Mouse (Mus musculus): Measurements from ENCODE around the gene Fnip2. TPM values are rescaled to one million over a fixed set of nuclear protein-coding genes. Genes with fewer than 3 reads are reported as not detected.
"Not testable (repeated sequence)": the region's sequence is repeated elsewhere in the genome, so short reads cannot be mapped to it uniquely, and the experiment has no call there.

Fnip2 gene
- polyA plus RNA-seq, 1 experiment from 2014 or later, result 6.9 TPM

DNA sequence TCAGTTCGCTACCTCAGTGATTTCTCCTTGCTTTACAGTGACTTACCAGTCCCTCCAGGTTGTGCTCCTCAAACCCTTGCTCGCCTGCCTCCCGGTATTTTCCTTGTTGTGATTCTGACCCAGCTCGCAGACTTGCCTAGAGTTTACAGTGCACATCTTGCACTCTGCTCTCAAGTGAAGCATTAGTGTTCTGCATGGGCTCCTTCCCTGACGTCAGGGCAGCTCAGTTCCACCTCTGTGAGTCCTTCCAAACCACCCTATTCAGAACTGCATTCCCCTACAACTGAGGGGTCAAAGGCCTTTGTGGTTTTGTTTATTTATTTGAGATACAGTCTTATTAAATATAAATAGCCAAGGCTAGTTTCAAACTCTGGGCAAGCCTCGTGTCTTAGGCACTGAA, 10.6 kb upstream of the Fnip2 start:
- no peak overlapping the region for H3K27ac ChIP-seq (ENCODE audit: low read depth, low read length)
- H3K9me3 ChIP-seq (ENCODE audit: control insufficient read depth, low read length), result no peaks in the 10 kb centered on the region
- ATAC-seq (ENCODE audit: low FRiP score, low TSS enrichment), result no peak
- H3K36me3 ChIP-seq (ENCODE audit: control insufficient read depth, insufficient read depth, low read length), result no peaks in the 10 kb centered on the region
- no peaks in the 10 kb centered on the region for H3K27me3 ChIP-seq (ENCODE audit: control insufficient read depth, insufficient read depth, low read length)
- H3K9ac ChIP-seq (ENCODE audit: low read depth, low read length), result no peak overlapping the region
- 54% methylated on average over 6 of the region's 6 CpGs for WGBS
- H3K4me3 ChIP-seq (ENCODE audit: low read length), result no peak overlapping the region
- H3K4me2 ChIP-seq (replicated peaks; ENCODE audit: low read depth, low read length), result no peak overlapping the region
- peaks cover 4% of the 10 kb centered on the region; the same call in 1 of the 2 replicates for H3K4me1 ChIP-seq (ENCODE audit: control insufficient read depth, insufficient read depth, low read length)

DNA sequence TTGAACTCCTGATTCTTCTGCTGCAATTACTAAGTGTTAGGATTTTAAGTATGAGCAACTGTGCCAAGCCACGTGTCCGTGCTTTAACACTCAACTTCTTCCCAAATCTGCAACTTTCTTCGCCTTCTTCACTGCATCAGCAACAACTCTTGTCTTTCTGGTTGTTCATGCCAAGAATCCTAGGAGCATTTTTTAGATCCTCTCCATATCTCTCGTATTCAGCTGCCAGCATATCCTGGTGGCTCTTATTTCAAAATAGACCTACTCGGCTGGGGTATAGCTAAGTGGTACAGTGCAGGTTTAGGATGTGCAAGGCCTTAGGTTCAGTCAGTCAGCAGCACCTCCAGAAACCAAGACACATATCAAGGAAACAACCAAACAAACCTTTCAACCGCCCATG, 10.0 kb upstream of the Fnip2 start:
- ATAC-seq (ENCODE audit: low FRiP score, low TSS enrichment), result no peak
- Histone ChIP-seq H3K4me1 (ENCODE audit: control insufficient read depth, insufficient read depth, low read length) (peaks cover 4% of the 10 kb centered on the region; the same call in 1 of the 2 replicates), H3K9me3 (ENCODE audit: control insufficient read depth, low read length) (no peaks in the 10 kb centered on the region), H3K4me3 (ENCODE audit: low read length) (no peak overlapping the region), H3K9ac (ENCODE audit: low read depth, low read length) (no peak overlapping the region), H3K4me2 (replicated peaks; ENCODE audit: low read depth, low read length) (no peak overlapping the region), H3K36me3 (ENCODE audit: control insufficient read depth, insufficient read depth, low read length) (no peaks in the 10 kb centered on the region), H3K27me3 (ENCODE audit: control insufficient read depth, insufficient read depth, low read length) (no peaks in the 10 kb centered on the region), H3K27ac (ENCODE audit: low read depth, low read length) (no peak overlapping the region)
- whole genome bisulfite sequencing, result 84% methylated on average over 6 of the region's 6 CpGs

DNA sequence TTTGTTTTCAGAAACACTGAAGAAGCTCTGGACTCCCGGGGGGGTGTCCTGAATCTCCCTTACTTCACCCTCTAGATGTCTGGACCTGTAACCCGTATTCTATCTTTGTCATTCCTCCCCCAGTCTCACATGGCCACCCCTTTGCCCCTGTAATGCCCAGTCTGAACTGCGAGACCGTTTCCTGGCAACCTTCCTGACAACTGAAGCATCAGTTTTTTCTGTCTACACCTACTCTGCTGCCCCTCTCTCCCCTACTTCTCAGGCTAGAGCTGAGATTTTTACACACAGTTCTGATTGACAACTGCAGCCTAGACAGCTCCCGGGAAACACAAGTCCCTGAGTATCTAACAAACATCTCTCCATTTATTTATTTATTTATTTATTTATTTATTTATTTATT, 9.3 kb upstream of the Fnip2 start:
- no peak overlapping the region for H3K4me3 ChIP-seq (ENCODE audit: low read length)
- no peaks in the 10 kb centered on the region for H3K27me3 ChIP-seq (ENCODE audit: control insufficient read depth, insufficient read depth, low read length)
- H3K27ac ChIP-seq (ENCODE audit: low read depth, low read length), result no peak overlapping the region
- H3K9me3 ChIP-seq (ENCODE audit: control insufficient read depth, low read length), result no peaks in the 10 kb centered on the region
- H3K36me3 ChIP-seq (ENCODE audit: control insufficient read depth, insufficient read depth, low read length), result no peaks in the 10 kb centered on the region
- WGBS, result 20% methylated on average over 5 of the region's 5 CpGs
- H3K4me2 ChIP-seq (replicated peaks; ENCODE audit: low read depth, low read length), result 0 out of 2 replicates have a peak overlapping the region, but pooled peaks have one; percentile 15
- peak; percentile 68; the same call in 1 of the 2 replicates for ATAC-seq (ENCODE audit: low FRiP score, low TSS enrichment)
- H3K9ac ChIP-seq (ENCODE audit: low read depth, low read length), result no peak overlapping the region
- H3K4me1 ChIP-seq (ENCODE audit: control insufficient read depth, insufficient read depth, low read length), result peaks cover 4% of the 10 kb centered on the region; the same call in 1 of the 2 replicates

DNA sequence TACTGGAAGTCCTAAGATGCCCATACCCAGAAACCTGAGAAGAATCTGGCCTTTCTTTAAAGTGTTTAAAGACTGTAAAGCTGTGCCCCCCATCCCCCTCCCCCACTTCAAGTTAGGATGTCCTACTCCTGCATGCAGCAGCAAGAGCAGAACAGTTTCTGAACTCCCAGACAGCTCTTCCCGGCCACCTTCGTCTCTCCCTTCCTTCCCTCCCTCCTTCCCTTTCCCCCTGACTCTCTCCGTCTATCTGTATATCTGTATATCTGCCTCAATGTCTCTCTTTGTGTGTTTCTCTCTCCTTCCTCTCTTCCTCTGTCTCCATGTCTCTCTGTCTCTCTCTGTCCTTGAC, 8.8 kb upstream of the Fnip2 start:
- Histone ChIP-seq H3K36me3 (ENCODE audit: control insufficient read depth, insufficient read depth, low read length) (no peaks in the 10 kb centered on the region), H3K9ac (ENCODE audit: low read depth, low read length) (no peak overlapping the region), H3K4me2 (replicated peaks; ENCODE audit: low read depth, low read length) (peak overlapping the region; percentile 15; the same call in 1 of the 2 replicates), H3K27me3 (ENCODE audit: control insufficient read depth, insufficient read depth, low read length) (no peaks in the 10 kb centered on the region), H3K4me1 (ENCODE audit: control insufficient read depth, insufficient read depth, low read length) (peaks cover 4% of the 10 kb centered on the region; the same call in 1 of the 2 replicates), H3K27ac (ENCODE audit: low read depth, low read length) (no peak overlapping the region), H3K4me3 (ENCODE audit: low read length) (no peak overlapping the region), H3K9me3 (ENCODE audit: control insufficient read depth, low read length) (no peaks in the 10 kb centered on the region)
- ATAC-seq (ENCODE audit: low FRiP score, low TSS enrichment), result peak; percentile 40; the same call in 1 of the 2 replicates
- 13% methylated on average over 3 of the region's 3 CpGs for WGBS

DNA sequence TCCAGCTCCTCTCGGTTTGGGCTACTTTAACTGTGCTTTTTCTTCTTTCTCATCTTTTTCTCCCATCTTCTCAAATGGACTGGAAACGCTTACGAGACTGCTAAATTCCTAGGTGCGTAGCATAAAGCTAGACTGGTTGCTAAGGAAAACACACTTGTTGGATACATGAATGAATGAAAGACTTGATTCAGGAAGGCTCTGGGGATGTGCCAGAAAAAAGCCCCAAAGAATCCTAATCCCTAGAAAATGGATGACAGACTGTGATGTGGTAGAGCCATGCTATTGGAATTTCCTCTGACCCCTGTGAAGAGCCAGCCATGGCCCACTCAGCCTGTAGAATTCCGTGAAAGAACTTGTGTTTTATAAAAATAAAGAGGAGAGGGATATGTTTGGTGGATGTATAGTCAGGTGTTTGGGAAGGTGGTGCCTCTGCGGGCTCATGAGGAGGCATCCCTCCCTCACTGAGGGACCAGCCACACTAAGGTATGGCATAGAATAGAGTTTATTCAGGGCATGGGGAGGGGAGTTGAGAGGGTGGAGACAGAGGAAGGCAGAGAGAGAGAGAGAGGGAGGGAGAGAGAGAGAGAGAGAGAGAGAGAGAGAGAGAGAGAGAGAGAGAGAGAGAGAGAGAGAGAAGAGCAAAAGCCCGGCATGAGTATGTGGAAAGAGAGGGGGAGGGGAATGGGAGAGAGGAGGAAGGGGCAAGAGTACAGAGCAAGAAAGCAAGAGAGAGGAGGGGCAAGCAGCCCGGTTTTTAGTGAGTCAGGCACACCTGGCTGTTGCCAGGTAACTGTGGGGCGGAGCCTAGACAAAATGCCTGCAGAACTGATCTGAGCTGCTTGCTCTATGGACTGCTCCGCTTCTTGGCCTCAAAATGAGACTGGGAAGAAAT, 8.2 kb upstream of the Fnip2 start:
- Histone ChIP-seq H3K9ac (ENCODE audit: low read depth, low read length) (no peak overlapping the region), H3K27ac (ENCODE audit: low read depth, low read length) (no peak overlapping the region), H3K9me3 (ENCODE audit: control insufficient read depth, low read length) (no peaks in the 10 kb centered on the region), H3K4me1 (ENCODE audit: control insufficient read depth, insufficient read depth, low read length) (peaks cover 4% of the 10 kb centered on the region; the same call in 1 of the 2 replicates), H3K27me3 (ENCODE audit: control insufficient read depth, insufficient read depth, low read length) (no peaks in the 10 kb centered on the region), H3K36me3 (ENCODE audit: control insufficient read depth, insufficient read depth, low read length) (no peaks in the 10 kb centered on the region), H3K4me3 (ENCODE audit: low read length) (no peak overlapping the region), H3K4me2 (replicated peaks; ENCODE audit: low read depth, low read length) (peak overlapping the region; percentile 15; the same call in 1 of the 2 replicates)
- peak; percentile 52 for ATAC-seq (ENCODE audit: low FRiP score, low TSS enrichment)
- WGBS, result 43% methylated on average over 10 of the region's 10 CpGs

DNA sequence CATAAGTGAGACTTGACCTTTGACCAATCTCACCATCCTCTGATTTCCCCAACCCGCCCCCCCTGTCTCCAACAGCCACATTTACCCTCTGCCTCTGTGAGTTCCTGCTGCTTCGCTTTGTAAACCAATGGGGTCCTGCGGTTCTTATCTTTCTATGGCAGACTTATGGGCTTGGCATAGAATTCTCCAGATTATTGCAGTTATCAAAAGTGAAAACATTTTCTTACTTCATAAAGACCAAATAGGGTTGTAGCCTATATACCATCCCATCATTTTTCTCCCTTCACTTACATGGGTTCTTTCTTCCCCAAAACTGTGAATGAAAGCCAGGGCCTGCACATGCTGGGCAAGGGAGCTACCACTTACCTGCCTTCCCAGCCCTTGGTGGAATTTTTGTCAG, 6.7 kb upstream of the Fnip2 start:
- no peaks in the 10 kb centered on the region for H3K36me3 ChIP-seq (ENCODE audit: control insufficient read depth, insufficient read depth, low read length)
- H3K9ac ChIP-seq (ENCODE audit: low read depth, low read length), result no peak overlapping the region
- WGBS, result 92% methylated on average over 3 of the region's 3 CpGs
- no peaks in the 10 kb centered on the region for H3K9me3 ChIP-seq (ENCODE audit: control insufficient read depth, low read length)
- no peak for ATAC-seq (ENCODE audit: low FRiP score, low TSS enrichment)
- peaks cover 4% of the 10 kb centered on the region; the same call in 1 of the 2 replicates for H3K4me1 ChIP-seq (ENCODE audit: control insufficient read depth, insufficient read depth, low read length)
- H3K27me3 ChIP-seq (ENCODE audit: control insufficient read depth, insufficient read depth, low read length), result no peaks in the 10 kb centered on the region
- no peak overlapping the region for H3K4me2 ChIP-seq (replicated peaks; ENCODE audit: low read depth, low read length)
- no peak overlapping the region for H3K4me3 ChIP-seq (ENCODE audit: low read length)
- H3K27ac ChIP-seq (ENCODE audit: low read depth, low read length), result no peak overlapping the region

DNA sequence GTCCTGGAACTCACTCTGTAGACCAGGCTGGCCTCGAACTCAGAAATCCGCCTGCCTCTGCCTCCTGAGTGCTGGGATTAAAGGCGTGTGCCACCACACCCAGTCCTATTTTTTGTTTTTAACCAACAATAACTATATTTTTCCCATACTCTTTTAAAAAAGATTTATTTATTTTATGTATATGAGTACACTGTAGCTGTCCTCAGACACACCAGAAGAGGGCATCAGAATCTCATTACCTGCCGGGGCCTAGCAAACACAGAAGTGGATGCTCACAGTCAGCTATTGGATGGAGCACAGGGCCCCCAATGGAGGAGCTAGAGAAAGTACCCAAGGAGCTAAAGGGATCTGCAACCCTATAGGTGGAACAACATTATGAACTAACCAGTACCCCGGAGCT, 5.8 kb upstream of the Fnip2 start:
- H3K4me1 ChIP-seq (ENCODE audit: control insufficient read depth, insufficient read depth, low read length); H3K36me3 ChIP-seq (ENCODE audit: control insufficient read depth, insufficient read depth, low read length); ATAC-seq (ENCODE audit: low FRiP score, low TSS enrichment); H3K9ac ChIP-seq (ENCODE audit: low read depth, low read length); H3K27me3 ChIP-seq (ENCODE audit: control insufficient read depth, insufficient read depth, low read length); H3K4me2 ChIP-seq (replicated peaks; ENCODE audit: low read depth, low read length); H3K9me3 ChIP-seq (ENCODE audit: control insufficient read depth, low read length); H3K4me3 ChIP-seq (ENCODE audit: low read length); H3K27ac ChIP-seq (ENCODE audit: low read depth, low read length): not testable (repeated sequence)
- WGBS, result 95% methylated on average over 5 of the region's 5 CpGs

DNA sequence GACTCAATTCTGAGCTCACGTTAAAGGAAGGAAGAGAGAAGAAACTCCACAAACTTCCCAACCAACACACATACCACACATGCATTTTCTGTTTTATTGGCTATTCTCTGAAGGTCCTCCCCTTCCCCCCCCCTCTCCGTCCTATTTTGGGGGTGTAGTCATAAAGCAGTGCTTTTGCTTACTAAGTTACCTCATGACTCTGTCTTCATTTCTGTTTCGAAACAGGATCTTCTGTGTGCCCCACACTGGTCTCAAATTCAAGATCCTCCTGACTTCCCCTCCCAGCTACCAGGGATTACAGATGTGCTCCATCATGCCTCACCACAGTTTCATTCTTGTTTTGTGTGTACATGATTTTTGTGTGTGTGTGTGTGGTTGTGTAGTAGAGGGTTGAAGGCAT, 4.8 kb upstream of the Fnip2 start:
- Histone ChIP-seq H3K9ac (ENCODE audit: low read depth, low read length) (no peak overlapping the region), H3K36me3 (ENCODE audit: control insufficient read depth, insufficient read depth, low read length) (no peaks in the 10 kb centered on the region), H3K4me2 (replicated peaks; ENCODE audit: low read depth, low read length) (no peak overlapping the region), H3K9me3 (ENCODE audit: control insufficient read depth, low read length) (no peaks in the 10 kb centered on the region), H3K27me3 (ENCODE audit: control insufficient read depth, insufficient read depth, low read length) (no peaks in the 10 kb centered on the region), H3K4me3 (ENCODE audit: low read length) (no peak overlapping the region), H3K4me1 (ENCODE audit: control insufficient read depth, insufficient read depth, low read length) (peaks cover 4% of the 10 kb centered on the region; the same call in 1 of the 2 replicates), H3K27ac (ENCODE audit: low read depth, low read length) (no peak overlapping the region)
- WGBS, result 71% methylated on average over 3 of the region's 3 CpGs
- ATAC-seq (ENCODE audit: low FRiP score, low TSS enrichment), result no peak

DNA sequence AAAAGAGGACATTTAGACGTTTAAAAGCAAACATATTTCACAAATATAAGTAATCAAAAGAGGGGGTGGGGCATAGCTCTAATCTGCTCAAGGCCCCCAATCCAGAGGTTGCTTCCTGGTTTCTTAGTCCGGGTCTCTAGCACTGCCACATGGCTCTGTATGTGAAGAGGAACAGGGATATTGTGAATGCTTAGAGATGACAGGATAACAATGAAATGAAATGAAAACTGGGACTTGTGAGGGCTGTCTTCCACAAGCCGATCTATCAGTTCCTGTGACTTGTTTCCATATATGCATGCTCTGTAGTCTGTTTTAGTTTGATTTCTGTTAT, 1.7 kb upstream of the Fnip2 start:
- no peaks in the 10 kb centered on the region for H3K27me3 ChIP-seq (ENCODE audit: control insufficient read depth, insufficient read depth, low read length)
- no peak overlapping the region for H3K27ac ChIP-seq (ENCODE audit: low read depth, low read length)
- no peaks in the 10 kb centered on the region for H3K36me3 ChIP-seq (ENCODE audit: control insufficient read depth, insufficient read depth, low read length)
- WGBS, result 88% methylated on average over 3 of the region's 3 CpGs
- H3K4me3 ChIP-seq (ENCODE audit: low read length), result no peak overlapping the region
- no peaks in the 10 kb centered on the region for H3K9me3 ChIP-seq (ENCODE audit: control insufficient read depth, low read length)
- H3K4me2 ChIP-seq (replicated peaks; ENCODE audit: low read depth, low read length), result no peak overlapping the region
- H3K9ac ChIP-seq (ENCODE audit: low read depth, low read length), result no peak overlapping the region
- 0 out of 2 replicates have a peak, but pooled peaks cover 5% of the 10 kb centered on the region for H3K4me1 ChIP-seq (ENCODE audit: control insufficient read depth, insufficient read depth, low read length)
- ATAC-seq (ENCODE audit: low FRiP score, low TSS enrichment), result no peak
